Mouse (Mus musculus): Measurements from ENCODE around the gene Car11.

Car11 gene

GRCm38 (mm10) chr7:45711316-45712021 lies 11.8 kb downstream of the Car11 start:
- no peak for DNase-seq

- no peak for DNase-seq
Measured at GRCm38 (mm10) chr7:45712022-45712757, 12.5 kb downstream of the Car11 start.

DNA sequence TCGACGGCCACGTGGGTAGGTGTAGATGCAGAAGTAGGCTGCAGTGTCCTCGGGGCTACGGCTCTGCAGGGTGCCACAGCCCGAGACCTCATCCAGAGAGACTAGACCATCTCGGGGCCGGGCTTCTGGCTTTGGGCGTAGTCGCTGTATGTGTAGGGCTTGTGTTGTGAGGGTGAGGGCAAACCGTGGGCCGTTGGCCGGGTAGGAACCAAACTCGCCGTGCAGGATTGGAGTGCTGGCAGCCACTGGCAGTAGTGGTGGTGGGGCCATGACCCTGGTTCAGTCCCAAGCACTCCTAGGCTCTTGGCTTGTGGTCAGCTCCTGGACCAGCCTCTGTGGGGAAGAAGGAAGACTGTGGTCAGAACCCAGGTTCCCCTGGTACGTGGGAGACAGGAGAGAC lies 13.8 kb downstream of the Car11 start:
- no peak for DNase-seq

- no peak for DNase-seq
Measured at GRCm38 (mm10) chr7:45713881-45714520, 14.4 kb downstream of the Car11 start.

DNA sequence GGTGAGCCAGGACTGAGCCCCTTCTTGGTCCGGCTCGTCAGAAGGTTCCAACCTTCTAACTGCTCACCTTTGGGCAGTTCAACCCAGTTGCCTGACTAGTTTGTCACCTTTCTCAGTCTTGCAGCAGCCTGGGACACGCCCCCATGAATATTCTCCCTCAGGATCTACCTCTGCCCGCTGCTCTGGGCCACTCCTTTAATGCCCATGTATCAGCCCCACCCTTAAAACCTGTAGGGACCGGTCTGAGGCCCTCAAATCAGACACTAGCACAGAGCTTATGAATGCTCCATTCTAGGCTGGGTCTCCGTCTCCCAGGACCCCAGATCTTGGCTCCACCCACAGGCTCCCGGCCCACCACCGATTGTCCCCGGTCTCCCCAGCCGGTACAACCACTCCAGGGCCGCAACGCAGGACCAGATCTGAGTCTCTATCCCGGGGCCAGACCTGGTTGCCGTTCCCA lies 15.0 kb downstream of the Car11 start:
- DNase-seq: no peak

GRCm38 (mm10) chr7:45715090-45715708 lies 15.6 kb downstream of the Car11 start, which contains the start of gene Rpl18:
TSS of gene Rpl18 (plus strand) at chr7:45715457.
- DNase-seq: peak; percentile 98

- no peak for DNase-seq
Measured at GRCm38 (mm10) chr7:45715741-45716459, 16.3 kb downstream of the Car11 start.

GRCm38 (mm10) chr7:45716460-45716857 lies 16.8 kb downstream of the Car11 start:
- DNase-seq: no peak

- DNase-seq: no peak
Measured at GRCm38 (mm10) chr7:45716952-45717917, 17.6 kb downstream of the Car11 start.

DNA sequence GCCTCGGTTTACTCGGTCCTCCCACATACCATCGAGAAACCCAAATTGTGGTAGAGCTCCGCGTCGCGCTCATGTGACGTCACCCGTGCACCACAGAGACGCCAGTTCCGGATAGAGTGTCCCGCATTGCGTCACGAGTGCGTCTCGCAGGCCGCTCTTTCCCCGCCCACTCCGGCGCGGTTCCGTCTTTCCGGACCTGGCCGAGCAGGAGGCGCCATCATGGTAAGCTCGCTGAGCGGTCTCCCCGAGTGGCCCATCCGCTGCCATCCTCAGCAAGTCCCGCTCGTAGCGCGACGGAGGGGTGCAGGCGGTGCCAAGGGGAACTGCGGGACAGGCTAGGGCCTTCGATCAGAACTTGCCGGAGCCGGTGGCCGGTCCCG lies 18.3 kb downstream of the Car11 start, which contains the start of gene Sphk2:
Sphk2 (minus strand) TSS at position 85 of the 380 bp plus-strand sequence.
- DNase-seq: peak; percentile 98

- no peak for DNase-seq
Measured at GRCm38 (mm10) chr7:45718331-45718730, 18.7 kb downstream of the Car11 start.

DNA sequence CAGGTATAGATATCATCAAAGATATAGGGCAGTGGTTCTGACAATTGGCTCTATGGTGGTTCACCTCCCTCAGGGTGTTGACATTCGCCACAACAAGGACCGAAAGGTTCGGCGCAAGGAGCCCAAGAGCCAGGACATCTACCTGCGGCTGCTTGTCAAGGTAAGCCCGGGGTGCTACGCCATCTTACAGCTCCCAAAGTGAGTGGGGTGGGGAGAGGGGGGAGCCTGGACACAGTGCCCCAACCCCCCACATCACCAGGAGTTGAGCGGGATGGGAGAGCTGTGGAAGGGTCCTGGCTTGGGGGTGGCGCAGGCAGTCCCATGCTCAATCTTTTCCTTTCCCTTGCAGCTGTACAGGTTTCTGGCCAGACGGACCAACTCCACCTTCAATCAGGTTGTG lies 19.5 kb downstream of the Car11 start:
- DNase-seq: no peak

DNA sequence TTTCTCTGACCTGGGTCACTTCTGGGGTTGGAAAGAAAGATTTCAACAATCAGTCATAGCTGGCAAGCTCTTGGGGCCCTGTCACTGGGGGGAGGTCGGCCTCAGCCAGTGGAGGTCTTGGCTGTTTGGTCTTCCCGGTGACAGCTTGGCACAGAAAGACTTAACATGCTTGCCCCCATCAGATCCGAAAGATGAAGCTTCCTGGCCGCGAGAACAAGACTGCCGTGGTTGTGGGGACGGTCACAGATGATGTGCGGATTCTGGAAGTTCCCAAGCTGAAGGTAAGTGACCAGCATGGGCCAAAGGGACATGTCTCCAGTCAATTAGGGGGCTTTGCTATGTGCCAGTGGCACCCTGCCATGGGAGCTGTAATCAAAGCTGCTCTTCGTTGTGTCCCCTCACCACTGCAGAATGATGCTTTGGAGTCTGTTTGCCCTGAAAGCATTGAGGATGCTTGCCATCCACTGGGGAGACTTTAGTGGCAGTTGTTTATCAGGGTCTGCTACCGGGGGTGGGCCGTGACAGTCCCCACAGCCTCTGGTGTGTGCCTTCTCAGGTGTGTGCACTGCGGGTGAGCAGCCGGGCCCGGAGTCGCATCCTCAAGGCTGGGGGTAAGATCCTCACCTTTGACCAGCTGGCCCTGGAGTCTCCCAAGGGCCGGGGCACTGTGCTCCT lies 20.2 kb downstream of the Car11 start:
- no peak for DNase-seq

GRCm38 (mm10) chr7:45720413-45721233 lies 21.0 kb downstream of the Car11 start, which contains the start of gene Fam83e:
TSS of gene Fam83e (plus strand) at chr7:45721212.
- DNase-seq: no peak

DNA sequence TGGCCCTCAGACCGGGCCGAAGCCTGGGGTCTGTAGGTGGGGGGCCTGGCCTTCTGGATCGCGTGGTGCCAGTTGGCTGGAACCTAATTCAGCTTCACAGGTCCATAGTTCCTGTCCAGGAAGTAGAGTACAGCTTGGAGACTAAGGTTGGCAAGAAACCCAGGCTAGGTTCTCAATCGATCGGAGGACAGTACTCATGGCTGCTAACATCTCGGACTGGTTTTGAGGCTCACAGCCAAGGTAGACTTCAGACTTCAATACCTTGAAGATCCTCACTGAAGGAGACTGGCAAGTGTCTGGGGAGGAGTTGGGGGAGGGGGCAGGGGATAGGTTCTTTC lies 21.6 kb downstream of the Car11 start:
- DNase-seq: no peak

GRCm38 (mm10) chr7:45721642-45722347 lies 22.2 kb downstream of the Car11 start:
- no peak for DNase-seq

DNA sequence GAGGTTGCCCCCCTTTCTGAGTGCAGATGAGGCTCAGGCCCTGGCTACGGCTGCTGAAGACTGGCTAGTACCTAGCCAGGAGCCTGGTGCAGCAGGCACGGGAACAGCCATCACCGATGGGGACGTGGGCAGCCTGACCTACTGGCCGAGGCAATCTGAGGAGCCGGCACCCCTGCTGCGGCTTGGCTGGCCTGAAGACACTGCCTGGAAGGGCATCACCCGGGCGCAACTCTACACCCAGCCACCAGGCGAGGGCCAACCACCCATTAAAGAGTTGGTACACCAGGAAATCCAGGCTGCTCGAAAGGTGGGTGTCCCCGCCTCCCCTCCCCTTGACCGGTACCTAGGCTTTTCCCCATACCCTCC lies 22.7 kb downstream of the Car11 start:
- DNase-seq: no peak

DNA sequence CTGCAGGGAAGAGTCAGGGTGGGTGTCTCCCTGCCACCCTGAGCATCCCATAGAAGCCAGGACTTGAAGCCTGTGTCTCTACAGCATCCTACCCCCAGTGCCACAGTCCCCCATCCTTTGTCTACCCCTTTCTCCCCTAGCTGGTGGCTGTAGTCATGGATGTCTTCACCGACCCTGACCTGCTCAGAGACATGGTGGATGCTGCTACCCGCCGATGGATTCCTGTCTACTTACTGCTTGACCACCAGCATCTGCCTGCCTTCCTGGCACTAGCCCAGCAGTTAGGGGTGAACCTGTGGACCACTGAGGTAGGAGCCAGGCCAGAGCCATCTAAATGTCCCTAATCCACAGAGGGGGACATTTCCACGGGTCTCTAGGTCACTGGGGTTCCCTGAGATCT lies 23.7 kb downstream of the Car11 start:
- no peak for DNase-seq

DNA sequence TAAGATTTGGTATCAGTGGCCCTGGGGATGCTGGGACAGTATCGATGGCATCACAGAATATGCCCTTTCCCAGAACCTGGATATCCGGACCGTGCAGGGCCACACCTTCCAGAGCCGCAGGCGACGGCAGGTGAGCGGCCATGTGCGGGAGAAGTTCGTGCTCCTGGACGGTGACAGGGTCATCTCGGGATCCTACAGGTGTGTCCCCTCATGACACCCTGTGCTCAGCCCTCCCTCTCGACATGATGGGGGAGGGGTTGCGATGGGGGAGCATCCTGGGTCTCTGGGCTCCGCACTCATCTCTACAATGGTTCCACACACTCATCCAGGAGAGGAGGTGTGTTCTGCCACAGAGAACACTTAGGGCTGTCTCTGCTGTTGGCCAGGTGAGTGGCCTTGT lies 24.1 kb downstream of the Car11 start:
- DNase-seq: no peak
